Comparison of ENCODE assay signal across 8 mouse cellular contexts in genomic region chr11:97883542-97883917, GRCm38 (mm10). TPM values are rescaled to one million over a fixed set of nuclear protein-coding genes. Genes with fewer than 3 reads are reported as not detected.
A peak's percentile ranks its signal among the peaks of the same experiment; 100 is the strongest.
DNase-seq lines count a peak whose midpoint lies in the region; ATAC-seq and TF ChIP-seq lines count a peak whose summit lies in the region.

No protein-coding gene starts in this region.

- no peaks in the 10 kb centered on the region for H3K4me1 ChIP-seq in brown adipose tissue, adult 24 weeks (ENCODE audit: control insufficient read depth, insufficient read depth, insufficient read length, low read length)
- H3K4me1 ChIP-seq in forebrain, embryonic 10.5 days: peaks cover 6% of the 10 kb centered on the region
- no peaks in the 10 kb centered on the region for H3K4me1 ChIP-seq in heart, embryonic 16.5 days (ENCODE audit: control insufficient read depth, insufficient read depth, low read length)
- H3K4me1 ChIP-seq in liver, embryonic 14.5 days (replicated peaks; ENCODE audit: control insufficient read depth in 2 of 2, insufficient read depth in 2 of 2, low read length in 1 of 2): peaks cover 3 to 9% of the 10 kb centered on the region in 2 experiments; a peak in 2 of 4 replicates
- H3K4me1 ChIP-seq in stomach, embryonic 15.5 days: no peaks in the 10 kb centered on the region

- H3K36me3 ChIP-seq in forebrain, embryonic 10.5 days (replicated peaks): no peaks in the 10 kb centered on the region
- H3K36me3 ChIP-seq in heart, embryonic 16.5 days (ENCODE audit: control insufficient read depth, insufficient read depth): no peaks in the 10 kb centered on the region
- H3K36me3 ChIP-seq in liver, embryonic 14.5 days (replicated peaks; ENCODE audit: control insufficient read depth, insufficient read depth, low read depth): no peaks in the 10 kb centered on the region
- no peaks in the 10 kb centered on the region for H3K36me3 ChIP-seq in stomach, embryonic 15.5 days

- peak; percentile 57 for ATAC-seq in CD4-positive, CD25-positive, alpha-beta regulatory T cell, adult 4 months
- ATAC-seq in heart, embryonic 16.5 days (replicated peaks; ENCODE audit: extremely low read depth, insufficient read depth, low FRiP score): peak; percentile 63
- peak; percentile 71 for ATAC-seq in liver, embryonic 14.5 days (ENCODE audit: insufficient read depth)
- ATAC-seq in stomach, embryonic 15.5 days (ENCODE audit: insufficient read depth, low FRiP score, low read depth): peak; percentile 57

- no peaks in the 10 kb centered on the region for H3K27me3 ChIP-seq in forebrain, embryonic 10.5 days (ENCODE audit: poor library complexity, severe bottlenecking)
- no peaks in the 10 kb centered on the region for H3K27me3 ChIP-seq in heart, embryonic 16.5 days (ENCODE audit: control insufficient read depth, insufficient read depth, low read length)
- H3K27me3 ChIP-seq in liver, embryonic 14.5 days (ENCODE audit: control insufficient read depth, insufficient read depth, low read length): no peaks in the 10 kb centered on the region
- no peaks in the 10 kb centered on the region for H3K27me3 ChIP-seq in stomach, embryonic 15.5 days (replicated peaks)

- DNase-seq in forebrain, embryonic 10.5 days (ENCODE audit: extremely low spot score, low spot score): peak; percentile 75
- peak; percentile 71 to 83 for DNase-seq in kidney, postnatal 25 days
- DNase-seq in liver, embryonic 14.5 days (ENCODE audit: low read depth in 3 of 3, low spot score in 3 of 3): peak; percentile 66 to 73 (median 66)
- DNase-seq in natural killer cell, adult 2 months (ENCODE audit: low spot score in 2 of 2): peak; percentile 81 to 86

- peak overlapping the region; percentile 80 for H3K4me3 ChIP-seq in brown adipose tissue, adult 24 weeks (ENCODE audit: insufficient read depth, low read depth, low read length)
- peak overlapping the region; percentile 68 for H3K4me3 ChIP-seq in forebrain, embryonic 10.5 days
- H3K4me3 ChIP-seq in heart, embryonic 16.5 days (ENCODE audit: low read length): peak overlapping the region; percentile 83
- peak overlapping the region; percentile 85 to 98 for H3K4me3 ChIP-seq in liver, embryonic 14.5 days (ENCODE audit: insufficient read depth in 1 of 2, low read depth in 2 of 2, low read length in 2 of 2)
- H3K4me3 ChIP-seq in stomach, embryonic 15.5 days (replicated peaks): peak overlapping the region; percentile 57

- peak overlapping the region; percentile 90 for H3K27ac ChIP-seq in brown adipose tissue, adult 24 weeks (replicated peaks; ENCODE audit: low read depth, low read length)
- H3K27ac ChIP-seq in forebrain, embryonic 10.5 days: peak overlapping the region; percentile 91
- H3K27ac ChIP-seq in heart, embryonic 16.5 days (ENCODE audit: low read length): peak overlapping the region; percentile 88
- peak overlapping the region; percentile 80 for H3K27ac ChIP-seq in liver, embryonic 14.5 days
- peak overlapping the region; percentile 93 for H3K27ac ChIP-seq in stomach, embryonic 15.5 days

- TF ChIP-seq CTCF in liver, embryonic 14.5 days (IDR thresholded peaks at IDR 0.05; ENCODE audit: low read depth): no peak

- 0 out of 2 replicates have a peak, but pooled peaks have one; percentile 19 for TF ChIP-seq EP300 in liver, embryonic 14.5 days (IDR thresholded peaks at IDR 0.05; ENCODE audit: low read depth)

- WGBS in forebrain, embryonic 10.5 days: 7% methylated on average over 26 of the region's 26 CpGs
- 6% methylated on average over 26 of the region's 26 CpGs for WGBS in heart, embryonic 16.5 days
- WGBS in liver, embryonic 14.5 days (ENCODE audit: insufficient replicate concordance): 4% methylated on average over 26 of the region's 26 CpGs
- 5% methylated on average over 26 of the region's 26 CpGs for WGBS in stomach, embryonic 15.5 days

- H3K4me2 ChIP-seq in heart, embryonic 16.5 days (ENCODE audit: low read depth, low read length): peak overlapping the region; percentile 84
- H3K4me2 ChIP-seq in liver, embryonic 14.5 days (ENCODE audit: low read depth): peak overlapping the region; percentile 84
- H3K4me2 ChIP-seq in stomach, embryonic 15.5 days: peak overlapping the region; percentile 68

- no peaks in the 10 kb centered on the region for H3K9me3 ChIP-seq in forebrain, embryonic 10.5 days
- H3K9me3 ChIP-seq in heart, embryonic 16.5 days (replicated peaks; ENCODE audit: control insufficient read depth, low read length): no peaks in the 10 kb centered on the region
- no peaks in the 10 kb centered on the region for H3K9me3 ChIP-seq in liver, embryonic 14.5 days (ENCODE audit: control insufficient read depth, low read length)
- no peaks in the 10 kb centered on the region for H3K9me3 ChIP-seq in stomach, embryonic 15.5 days

- H3K9ac ChIP-seq in heart, embryonic 16.5 days (ENCODE audit: low read length): peak overlapping the region; percentile 72
- peak overlapping the region; percentile 84 for H3K9ac ChIP-seq in liver, embryonic 14.5 days (replicated peaks)
- H3K9ac ChIP-seq in stomach, embryonic 15.5 days: no peak overlapping the region

RNA-seq across cellular contexts. Expression of gene Fbxo47, which starts 0.4 kb away (rescaled TPM):
- under 1 TPM; 0.34 to 0.65 TPM for polyA plus RNA-seq in CD4-positive, CD25-positive, alpha-beta regulatory T cell, adult 4 months (2017; shearing (Covaris generic))
- 1.3 and 1.8 TPM in 2 replicates for polyA plus RNA-seq in brown adipose tissue, adult 24 weeks (2012; ENCODE audit: insufficient read depth, insufficient read length, missing spikeins)
- 0.64 and 0.91 TPM in 2 replicates for polyA plus RNA-seq in forebrain, embryonic 10.5 days (2016; fragmentation: Nextera tagmentation; extraction: Ambion mirVana)
- polyA plus RNA-seq in heart, embryonic 16.5 days (2015; fragmentation: Nextera tagmentation; extraction: Ambion mirVana): 0.65 and 0.97 TPM in 2 replicates
- 0.17 and 0.30 TPM in 2 replicates for polyA plus RNA-seq in liver, embryonic 14.5 days (2012; rRNA removed)
- 0.28 and 0.51 TPM in 2 replicates for polyA plus RNA-seq in liver, embryonic 14.5 days (2014; fragmentation: Nextera tagmentation; extraction: Ambion mirVana)
- polyA plus RNA-seq in stomach, embryonic 15.5 days (2015; fragmentation: Nextera tagmentation; extraction: Ambion mirVana): 0.52 and 0.65 TPM in 2 replicates

RNA-seq across cellular contexts. Expression of gene B230217C12Rik, which starts 43.0 kb away (rescaled TPM):
- polyA plus RNA-seq in CD4-positive, CD25-positive, alpha-beta regulatory T cell, adult 4 months (2017; shearing (Covaris generic)): 1 to 10 TPM; 1.4 TPM
- 0.59 and 2.0 TPM in 2 replicates for polyA plus RNA-seq in brown adipose tissue, adult 24 weeks (2012; ENCODE audit: insufficient read depth, insufficient read length, missing spikeins)
- 13.3 and 15.9 TPM in 2 replicates for polyA plus RNA-seq in forebrain, embryonic 10.5 days (2016; fragmentation: Nextera tagmentation; extraction: Ambion mirVana)
- 2.5 and 3.2 TPM in 2 replicates for polyA plus RNA-seq in heart, embryonic 16.5 days (2015; fragmentation: Nextera tagmentation; extraction: Ambion mirVana)
- polyA plus RNA-seq in liver, embryonic 14.5 days (2012; rRNA removed): 0.60 and 0.81 TPM in 2 replicates
- polyA plus RNA-seq in liver, embryonic 14.5 days (2014; fragmentation: Nextera tagmentation; extraction: Ambion mirVana): 0.19 and 0.63 TPM in 2 replicates
- polyA plus RNA-seq in stomach, embryonic 15.5 days (2015; fragmentation: Nextera tagmentation; extraction: Ambion mirVana): 4.0 and 5.7 TPM in 2 replicates

Comparison
In these comparisons a context has a peak if more than half of its experiments do, and no peak if none do; other contexts are left out.
1. Peak in every context shown above with its lines: DNase-seq, ATAC-seq, H3K4me3 ChIP-seq and H3K27ac ChIP-seq.